Mouse (Mus musculus) liver, postnatal 0 days (tissue): Measurements from ENCODE around the gene Igtp.

Experiments used
- CTCF ChIP-seq: sonication (generic); IDR thresholded peaks from 2 replicates; pipeline ENCODE4 v1.5.1; 2016; ENCODE audit warnings: antibody characterized with exemption, low read depth
- EP300 ChIP-seq: IDR thresholded peaks from 2 replicates; pipeline ENCODE4 v1.6.1; 2016; ENCODE audit warnings: antibody characterized with exemption, low read depth, mild to moderate bottlenecking

- no peak for TF ChIP-seq EP300
- no peak for TF ChIP-seq CTCF
Measured at GRCm38 (mm10) chr11:58211062-58211681, 11.8 kb downstream of the Igtp start.
